Mouse (Mus musculus) brain, embryonic 14.5 days (tissue): ENCODE measurements at regions not wholly inside any gene's neighbourhood (a gene's known extent, or its start where the extent isn't known, plus 50 kb on each side); places are given as distances from the start of the nearest gene placed in this dataset.

Experiments
- CTCF ChIP-seq: fragments of 200-500 bp; IDR thresholded peaks from 2 replicates; pipeline ENCODE4 v1.5.1; 2012; ENCODE audit warnings: inconsistent platforms, mild to moderate bottlenecking, moderate library complexity, borderline replicate concordance; ENCODE audit not compliant: insufficient read depth, insufficient read length; ENCODE audit errors: extremely low read depth
- POLR2A ChIP-seq: fragments of 200-500 bp; IDR thresholded peaks from 2 replicates; pipeline ENCODE4 v1.6.1; 2012; ENCODE audit warnings: mild to moderate bottlenecking, inconsistent platforms, borderline replicate concordance; ENCODE audit not compliant: poor library complexity, insufficient read depth, insufficient read length, severe bottlenecking; ENCODE audit errors: extremely low read depth

GRCm38 (mm10) chr1:73227246-73227645 lies 211.5 kb upstream of the Tnp1 start:
- TF ChIP-seq CTCF, result no peak
- no peak for TF ChIP-seq POLR2A
